Mouse (Mus musculus) olfactory bulb, adult 2 months (tissue): ENCODE results near the gene C1ql4.

Experiments used
- CTCF ChIP-seq: fragments of 200-500 bp; IDR thresholded peaks from 2 replicates; pipeline ENCODE4 v1.5.1; 2012; ENCODE audit warnings: low read depth, mild to moderate bottlenecking, low read length, moderate library complexity; ENCODE audit not compliant: insufficient read depth
- POLR2A ChIP-seq: fragments of 200-500 bp; IDR thresholded peaks from 2 replicates; pipeline ENCODE4 v1.6.1; 2012; ENCODE audit warnings: mild to moderate bottlenecking, low read depth, low read length, moderate library complexity; ENCODE audit not compliant: insufficient read depth

DNA sequence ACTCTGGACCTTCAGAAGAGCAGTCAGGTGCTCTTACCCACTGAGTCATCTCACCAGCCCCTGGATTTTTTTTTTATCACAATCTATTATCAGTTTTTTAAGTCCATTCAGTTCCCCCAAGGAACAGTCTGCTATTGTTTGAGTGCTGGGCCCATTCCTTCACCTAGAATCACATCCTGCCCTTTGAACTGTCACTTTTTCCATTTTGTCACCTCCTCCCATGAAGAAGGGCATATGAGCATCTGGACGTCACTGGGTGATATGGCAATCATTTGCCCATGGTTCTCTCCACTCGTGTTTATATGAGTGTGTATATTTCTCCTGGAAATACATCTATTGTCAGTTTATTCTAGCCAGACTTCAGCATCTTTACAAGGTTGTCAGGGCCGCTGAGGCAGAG, 20.2 kb upstream of the C1ql4 start:
- TF ChIP-seq CTCF (no peak), POLR2A (no peak)
